Mouse (Mus musculus): ENCODE data around the gene Cyp2a4.
"Not testable (repeated sequence)": the region's sequence is repeated elsewhere in the genome, so short reads cannot be mapped to it uniquely, and the experiment has no call there.

Gene Cyp2a4

DNA sequence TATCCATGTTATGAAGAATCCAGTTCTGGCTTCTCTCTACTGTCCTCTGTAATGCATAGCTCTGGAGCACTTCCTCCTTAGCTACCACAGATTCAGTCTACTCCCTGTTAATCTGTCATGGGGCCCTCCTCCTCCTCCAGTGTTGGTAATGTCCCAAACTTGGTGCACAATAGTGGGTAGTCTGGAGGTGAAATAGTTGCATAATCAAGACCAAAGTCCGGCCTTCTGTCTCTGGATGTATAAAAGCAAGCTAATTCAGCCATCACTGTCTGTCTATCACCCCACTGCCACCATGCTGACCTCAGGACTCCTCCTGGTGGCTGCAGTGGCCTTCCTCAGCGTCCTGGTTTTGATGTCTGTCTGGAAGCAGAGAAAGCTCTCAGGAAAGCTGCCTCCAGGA is at the start of gene Cyp2a4:
Gene Cyp2a4, plus strand, starts transcription at position 244 of the 400 bp plus-strand sequence.
- not testable (repeated sequence) for DNase-seq

DNA sequence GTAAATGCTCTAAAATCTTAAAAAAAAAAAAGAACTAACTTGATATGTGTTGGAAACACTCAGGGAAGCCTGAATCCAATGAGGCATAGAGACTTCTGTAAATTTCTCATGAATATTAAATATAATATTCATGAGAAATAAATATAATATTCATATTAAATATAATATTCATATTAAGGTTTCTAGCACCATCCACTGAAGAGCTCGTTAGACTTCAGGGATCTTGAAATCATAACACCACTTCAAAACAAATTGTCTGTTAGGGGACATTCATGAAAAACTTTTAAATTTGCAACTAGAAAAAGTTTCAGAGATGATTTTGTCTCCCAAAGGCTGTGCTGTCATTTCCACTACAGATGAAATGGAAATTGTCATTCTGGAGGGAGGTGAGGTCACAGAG is 46.9 kb upstream of the Cyp2a4 start, which contains the start of gene Vmn1r184:
Gene Vmn1r184, plus strand, starts transcription at position 301 of the 400 bp plus-strand sequence.
- DNase-seq = not testable (repeated sequence)

DNA sequence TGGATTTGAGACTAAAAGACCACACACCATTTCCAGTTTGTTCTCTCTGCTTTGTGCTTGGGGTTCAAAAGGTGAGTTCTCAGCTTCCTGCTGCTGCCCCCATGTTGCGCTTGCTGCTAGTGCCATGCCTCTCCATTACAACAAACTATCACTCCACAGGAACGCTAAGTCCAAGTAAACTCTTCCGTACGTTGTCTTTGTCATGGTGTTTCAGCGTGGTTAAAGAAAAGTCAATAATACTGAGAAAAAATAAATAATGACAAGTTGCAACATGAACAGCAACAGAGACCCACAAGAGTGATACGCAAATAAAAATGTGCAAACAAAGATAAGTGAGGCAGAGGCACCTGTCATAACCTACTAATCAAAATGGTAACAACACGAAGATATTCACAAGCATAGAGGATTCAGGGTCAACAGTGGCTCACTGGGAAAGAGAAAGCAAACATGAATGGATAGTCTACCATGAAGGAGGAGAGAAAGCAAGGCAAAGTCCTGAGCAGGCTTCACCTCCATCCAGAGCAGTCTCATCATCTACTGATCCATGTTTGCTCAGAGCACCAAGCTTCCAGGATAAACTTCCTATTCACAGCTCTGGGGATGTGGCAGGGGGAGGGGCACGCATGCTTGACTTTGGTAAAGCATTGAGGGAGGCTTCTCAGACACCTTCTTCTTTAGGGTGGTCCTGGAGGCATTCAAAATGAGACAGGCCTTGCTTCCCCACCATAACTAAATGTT is 3.4 kb upstream of the Cyp2a4 start:
- not testable (repeated sequence) for DNase-seq

- not testable (repeated sequence) for DNase-seq
Observed at GRCm38 (mm10) chr7:26311786-26312185, 4.8 kb downstream of the Cyp2a4 start.

- not testable (repeated sequence) for DNase-seq
Observed at GRCm38 (mm10) chr7:26315194-26315593, 8.2 kb downstream of the Cyp2a4 start.

DNA sequence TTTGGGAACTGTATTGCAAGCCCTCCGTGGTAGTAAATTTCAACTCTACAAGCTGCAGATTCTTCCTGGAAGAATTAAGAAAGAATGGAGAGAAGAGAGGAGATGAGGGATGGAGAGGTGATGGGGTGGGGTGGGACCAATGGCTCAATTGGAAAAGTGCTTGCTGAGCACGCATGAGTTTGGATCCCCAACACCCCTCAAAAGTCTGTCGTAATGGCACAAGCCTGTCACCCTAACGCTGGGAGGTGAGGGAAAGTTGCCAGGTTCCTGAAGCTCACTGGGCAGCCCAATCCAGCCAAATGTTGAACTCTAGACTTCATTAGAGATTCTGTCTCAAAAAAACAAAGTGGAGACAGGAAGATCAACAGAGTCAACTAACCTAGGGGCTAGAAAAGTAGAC is 8.8 kb downstream of the Cyp2a4 start:
- not testable (repeated sequence) for DNase-seq

GRCm38 (mm10) chr7:26320361-26320760 is 13.4 kb downstream of the Cyp2a4 start:
- peak; percentile 21 for DNase-seq

DNA sequence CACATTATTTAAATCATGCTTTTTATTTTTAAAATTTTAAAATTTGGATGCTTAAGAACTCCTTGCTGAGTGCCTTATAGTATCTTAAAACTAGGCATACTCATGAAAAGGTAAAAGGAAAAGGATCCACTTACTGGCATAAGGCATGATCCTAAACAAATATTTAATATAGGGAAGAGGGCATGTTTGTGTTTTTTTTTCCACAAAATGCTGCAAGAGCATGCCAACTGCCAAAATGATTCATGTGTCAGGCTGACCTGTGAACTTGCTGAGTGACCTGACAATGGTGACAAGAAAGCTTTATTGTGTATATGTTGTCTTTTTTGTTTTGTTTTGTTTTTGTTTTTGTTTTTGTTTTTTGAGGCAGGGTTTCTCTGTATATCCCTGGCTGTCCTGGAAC is 43.2 kb downstream of the Cyp2a4 start:
- DNase-seq = not testable (repeated sequence)

DNA sequence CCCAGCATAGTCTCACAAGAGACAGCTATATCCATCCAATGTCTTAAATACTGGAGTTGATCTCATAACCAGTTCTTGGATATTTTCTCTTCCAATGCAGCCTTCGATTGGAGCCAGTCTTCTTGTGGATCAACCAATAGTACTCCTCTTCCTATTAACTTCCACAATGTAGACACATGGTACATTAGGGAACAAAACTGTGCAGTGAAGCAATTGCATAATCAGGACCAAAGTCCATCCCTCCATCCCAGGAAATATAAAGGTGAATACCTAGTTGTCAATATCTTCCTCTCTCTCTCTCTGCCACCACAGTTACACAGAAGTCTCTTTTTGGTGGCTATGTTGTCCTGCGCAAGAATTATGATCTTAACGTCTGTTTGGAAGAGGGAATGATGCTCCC is 45.3 kb downstream of the Cyp2a4 start:
- DNase-seq = not testable (repeated sequence)

DNA sequence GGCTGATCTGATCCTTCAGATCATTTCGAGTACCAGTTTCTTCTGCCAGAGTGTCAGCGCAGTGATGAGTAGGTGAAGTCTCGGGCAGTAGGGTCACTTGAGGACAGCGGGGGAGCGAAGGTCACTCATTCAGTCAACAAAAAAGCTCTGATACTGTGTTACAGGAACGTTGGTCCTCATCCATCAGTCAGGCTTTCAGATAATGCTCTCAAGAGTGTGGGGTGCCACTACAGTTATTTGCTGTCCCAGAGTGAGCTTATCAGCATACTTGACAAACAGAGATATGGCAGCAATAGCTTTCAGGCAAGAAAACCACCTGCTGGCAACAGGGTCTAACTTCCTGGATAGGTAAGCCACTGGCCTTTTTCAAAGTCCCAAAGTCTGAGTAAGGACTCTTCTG is 49.8 kb downstream of the Cyp2a4 start:
- not testable (repeated sequence) for DNase-seq

All from lung, postnatal 36 days (tissue).